Mouse (Mus musculus) liver, adult 2 months (tissue): Measurements from ENCODE around the gene Ushbp1. TPM values are rescaled to one million over a fixed set of nuclear protein-coding genes. Genes with fewer than 3 reads are reported as not detected.

ENCODE experiments used
- DNase-seq: peaks from one replicate; pipeline ENCODE4 v3.0.0-alpha.2; 2011; ENCODE audit warnings: low read depth, low spot score; ENCODE audit errors: extremely low read depth
- H3K27ac ChIP-seq: fragments of 200-500 bp; replicated peaks from 2 replicates; pipeline ENCODE4 v1.5.1; 2012; ENCODE audit warnings: low read depth, mild to moderate bottlenecking, control low read depth, inconsistent platforms, low read length; ENCODE audit not compliant: insufficient read depth
- H3K27me3 ChIP-seq: fragments of 200-500 bp; 2 replicates; pipeline ENCODE4 v1.6.1; 2012; ENCODE audit warnings: mild to moderate bottlenecking, moderate library complexity, low read length, inconsistent platforms; ENCODE audit not compliant: control insufficient read depth, insufficient read depth
- H3K36me3 ChIP-seq: fragments of 200-500 bp; 2 replicates; pipeline ENCODE4 v1.6.1; 2012; ENCODE audit warnings: low read length, inconsistent platforms; ENCODE audit not compliant: control insufficient read depth, insufficient read depth
- H3K4me1 ChIP-seq: fragments of 200-500 bp; 2 replicates; pipeline ENCODE4 v1.6.1; 2011; ENCODE audit warnings: low read length; ENCODE audit not compliant: control insufficient read depth, insufficient read depth
- H3K4me3 ChIP-seq: fragments of 200-500 bp; 2 replicates; pipeline ENCODE4 v1.5.1; 2011; ENCODE audit warnings: low read depth, mild to moderate bottlenecking, control low read depth, low read length, moderate library complexity; ENCODE audit not compliant: insufficient read depth
- H3K79me2 ChIP-seq: fragments of 200-500 bp; 2 replicates; pipeline ENCODE4 v1.6.1; 2012; ENCODE audit warnings: inconsistent platforms, mild to moderate bottlenecking, low read length, moderate library complexity; ENCODE audit not compliant: control insufficient read depth, insufficient read depth
- H3K9ac ChIP-seq: fragments of 200-500 bp; 2 replicates; pipeline ENCODE4 v1.6.1; 2012; ENCODE audit warnings: low read depth, mild to moderate bottlenecking, control low read depth, inconsistent platforms, low read length
- CTCF ChIP-seq: fragments of 200-500 bp; IDR thresholded peaks from 2 replicates; pipeline ENCODE4 v1.5.1; 2011; ENCODE audit warnings: low read depth, low read length, control low read depth
- POLR2A ChIP-seq: fragments of 200-500 bp; IDR thresholded peaks from 2 replicates; pipeline ENCODE4 v1.6.1; 2011; ENCODE audit warnings: low read length, control low read depth; ENCODE audit not compliant: insufficient read depth; ENCODE audit errors: extremely low read depth
- WGBS: fragments of 180-500 bp; shearing (Covaris S2); methylation state at CpG from one replicate; pipeline ENCODE4 v1.1.7; 2018; 5-methylcytosine and 5-hydroxymethylcytosine counted together
- polyA plus RNA-seq: library from polyadenylated mRNA; depleted of rRNA; stranded (reverse); fragments of >200 nt; gene quantifications from 2 replicates; pipeline ENCODE4 v1.2.3, GENCODE M21; 2012
- total RNA-seq: library from RNA; depleted of rRNA; stranded (reverse); fragments of >200 nt; gene quantifications from 2 replicates; pipeline ENCODE4 v1.2.3, GENCODE M21; 2014

Gene Ushbp1
- total and polyA plus RNA-seq, 2 experiments: 7.9 to 13.6 TPM

- peak overlapping the region; percentile 96 for H3K4me3 ChIP-seq
- H3K36me3 ChIP-seq: peaks cover 2% of the 10 kb centered on the region; the same call in 1 of the 2 replicates
- peak overlapping the region; percentile 96 for H3K9ac ChIP-seq
- H3K27ac ChIP-seq: peak overlapping the region; percentile 95
- under 1% methylated on average over 64 of the region's 80 CpGs for WGBS
- no peaks in the 10 kb centered on the region for H3K27me3 ChIP-seq
- peak; percentile 96 for DNase-seq
- peaks cover 34% of the 10 kb centered on the region for H3K79me2 ChIP-seq
- peaks cover 21% of the 10 kb centered on the region for H3K4me1 ChIP-seq
- peak; percentile 57 for TF ChIP-seq POLR2A
- no peak for TF ChIP-seq CTCF
Observed at GRCm38 (mm10) chr8:71381971-71382961, 13.3 kb downstream of the Ushbp1 start.

DNA sequence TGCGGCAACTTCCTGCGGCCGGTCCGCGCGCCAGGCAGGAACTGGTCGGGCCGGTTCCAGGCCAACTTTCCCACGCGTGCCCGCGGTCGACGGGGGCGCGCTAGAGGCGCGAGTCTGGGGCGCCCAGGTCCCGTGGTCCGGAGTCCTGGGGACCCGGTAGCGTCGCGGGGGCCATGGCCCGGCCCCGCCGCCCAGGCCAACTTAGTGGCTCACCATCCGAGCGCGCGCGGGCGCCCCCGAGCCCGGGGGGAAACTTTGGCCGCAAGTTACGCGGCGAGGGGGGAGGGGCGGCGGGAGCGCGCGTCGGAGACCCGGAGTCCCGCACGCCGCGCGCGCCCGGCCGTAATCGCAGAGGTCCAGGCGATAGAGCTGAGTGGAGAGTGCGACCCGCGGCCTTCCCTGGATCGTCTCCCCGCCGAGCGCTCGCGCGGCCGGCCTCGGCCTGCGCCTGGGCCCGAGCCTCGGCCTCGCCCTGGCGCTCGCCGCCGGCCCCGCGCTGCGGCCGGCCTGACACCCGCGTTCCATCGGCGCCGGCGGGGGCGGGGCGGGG lies 14.1 kb downstream of the Ushbp1 start, which contains the start of gene Nr2f6:
TSS of gene Nr2f6 (minus strand) at position 540 of the 550 bp plus-strand sequence.
- peak; percentile 10 for DNase-seq
- TF ChIP-seq POLR2A: 0 out of 2 replicates have a peak, but pooled peaks have one; percentile 21
- no peak for TF ChIP-seq CTCF
- Histone ChIP-seq H3K27me3 (no peaks in the 10 kb centered on the region), H3K79me2 (peaks cover 34% of the 10 kb centered on the region), H3K4me1 (peaks cover 27% of the 10 kb centered on the region), H3K27ac (peak within 1 kb of the TSS; percentile 96), H3K36me3 (peaks cover 2% of the 10 kb centered on the region; the same call in 1 of the 2 replicates), H3K9ac (peak within 1 kb of the TSS; percentile 96), H3K4me3 (peak within 1 kb of the TSS; percentile 98)
- WGBS: 2% methylated on average over 89 of the region's 89 CpGs

- 0 out of 2 replicates have a peak, but pooled peaks have one; percentile 20 for TF ChIP-seq POLR2A
- no peak for TF ChIP-seq CTCF
- Histone ChIP-seq H3K4me1 (peaks cover 32% of the 10 kb centered on the region), H3K9ac (peak overlapping the region; percentile 96), H3K27me3 (no peaks in the 10 kb centered on the region), H3K27ac (peak overlapping the region; percentile 96), H3K36me3 (peaks cover 2% of the 10 kb centered on the region; the same call in 1 of the 2 replicates), H3K4me3 (peak overlapping the region; percentile 98), H3K79me2 (peaks cover 40% of the 10 kb centered on the region)
- WGBS: under 1% methylated on average over 72 of the region's 72 CpGs
- DNase-seq: peak; percentile 32
Observed at GRCm38 (mm10) chr8:71380178-71381171, 15.1 kb downstream of the Ushbp1 start.

GRCm38 (mm10) chr8:71379512-71380075 lies 16.0 kb downstream of the Ushbp1 start:
- Histone ChIP-seq H3K4me3 (peak overlapping the region; percentile 98), H3K27ac (peak overlapping the region; percentile 96), H3K79me2 (peaks cover 40% of the 10 kb centered on the region), H3K4me1 (peaks cover 39% of the 10 kb centered on the region), H3K9ac (peak overlapping the region; percentile 96), H3K27me3 (no peaks in the 10 kb centered on the region), H3K36me3 (peaks cover 6% of the 10 kb centered on the region)
- 17% methylated on average over 3 of the region's 3 CpGs for WGBS
- TF ChIP-seq CTCF (no peak), POLR2A (0 out of 2 replicates have a peak, but pooled peaks have one; percentile 5)
- DNase-seq: peak; percentile 70

DNA sequence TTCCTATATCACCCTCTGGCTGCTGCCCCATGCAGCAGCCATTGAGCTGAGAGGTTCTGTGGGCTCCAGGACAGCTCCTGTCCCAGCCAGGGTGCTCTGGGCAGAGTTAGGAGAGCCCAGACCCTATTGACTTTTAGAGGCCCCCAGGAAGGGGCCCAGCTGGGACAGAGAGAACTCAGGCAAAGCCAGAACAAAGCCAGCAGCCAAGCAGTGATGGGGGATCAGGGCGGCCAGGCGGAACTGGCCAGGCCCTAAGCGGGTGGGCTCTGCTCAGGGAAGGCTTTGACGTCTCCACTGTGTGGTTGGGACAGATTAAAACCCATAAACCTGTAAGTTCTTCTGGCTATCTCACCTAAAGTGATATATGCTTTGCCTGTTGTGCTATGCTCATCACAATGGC lies 16.6 kb downstream of the Ushbp1 start:
- peaks cover 11% of the 10 kb centered on the region for H3K36me3 ChIP-seq
- peak overlapping the region; percentile 96 for H3K27ac ChIP-seq
- DNase-seq: no peak
- no peak overlapping the region for H3K4me3 ChIP-seq
- no peaks in the 10 kb centered on the region for H3K27me3 ChIP-seq
- H3K4me1 ChIP-seq: peaks cover 38% of the 10 kb centered on the region
- no peak for TF ChIP-seq POLR2A
- no peak for TF ChIP-seq CTCF
- WGBS: 50% methylated on average over 4 of the region's 4 CpGs
- H3K9ac ChIP-seq: peak overlapping the region; percentile 96
- H3K79me2 ChIP-seq: peaks cover 43% of the 10 kb centered on the region
